Mouse (Mus musculus) forebrain, postnatal 0 days (tissue): ENCODE results near the gene Bcl2. TPM values are rescaled to one million over a fixed set of nuclear protein-coding genes. Genes with fewer than 3 reads are reported as not detected.

Experiments
- ATAC-seq: fragments of 200-750 bp; cut with Nextera tagmentation; 2 replicates; pipeline ENCODE4 v1.8.0; 2017; ENCODE audit warnings: mild to moderate bottlenecking, moderate library complexity
- DNase-seq: peaks from one replicate; pipeline ENCODE4 v3.0.0-alpha.2; 2015
- H3K27ac ChIP-seq: fragments of 300-500 bp; sonication (generic); 2 replicates; pipeline ENCODE4 v1.5.1; 2014; ENCODE audit warnings: low read depth, mild to moderate bottlenecking, antibody characterized with exemption, low read length, moderate library complexity, mixed read lengths
- H3K27me3 ChIP-seq: fragments of 300-500 bp; sonication (generic); 2 replicates; pipeline ENCODE4 v1.6.1; 2014; ENCODE audit warnings: mild to moderate bottlenecking, low read length, mixed read lengths; ENCODE audit not compliant: insufficient read depth
- H3K36me3 ChIP-seq: fragments of 300-500 bp; sonication (generic); 2 replicates; pipeline ENCODE4 v1.6.1; 2014; ENCODE audit warnings: mild to moderate bottlenecking, moderate library complexity; ENCODE audit not compliant: insufficient read depth
- H3K4me1 ChIP-seq: fragments of 300-500 bp; sonication (generic); 2 replicates; pipeline ENCODE4 v1.6.1; 2014; ENCODE audit warnings: antibody characterized with exemption; ENCODE audit not compliant: insufficient read depth
- H3K4me2 ChIP-seq: fragments of 300-500 bp; sonication (generic); 2 replicates; pipeline ENCODE4 v1.6.1; 2014; ENCODE audit warnings: low read depth, mild to moderate bottlenecking, moderate library complexity
- H3K4me3 ChIP-seq: fragments of 300-500 bp; sonication (generic); 2 replicates; pipeline ENCODE4 v1.5.1; 2014; ENCODE audit warnings: low read depth, low read length, mixed read lengths
- H3K9ac ChIP-seq: fragments of 300-500 bp; sonication (generic); 2 replicates; pipeline ENCODE4 v1.6.1; 2014; ENCODE audit warnings: mild to moderate bottlenecking
- H3K9me3 ChIP-seq: fragments of 300-500 bp; sonication (generic); 2 replicates; pipeline ENCODE4 v1.6.1; 2016; ENCODE audit warnings: low read length
- CTCF ChIP-seq: sonication (generic); IDR thresholded peaks from 2 replicates; pipeline ENCODE4 v1.5.1; 2016; ENCODE audit warnings: antibody characterized with exemption, control low read depth, low read depth
- WGBS: fragments of 180-500 bp; shearing (Covaris S2); extraction: QIAGEN DNeasy Blood & Tissue Kit; methylation state at CpG from one replicate; pipeline ENCODE4 v1.1.7; 2014; 5-methylcytosine and 5-hydroxymethylcytosine counted together
- polyA plus RNA-seq: library from polyadenylated mRNA; unstranded; fragments of >200 nt; fragmentation: Nextera tagmentation; extraction: Ambion mirVana; gene quantifications from 2 replicates; pipeline ENCODE4 v1.2.1, GENCODE M21; 2015
- total RNA-seq: library from RNA; depleted of rRNA; stranded (reverse); fragments of >200 nt; gene quantifications from 2 replicates; pipeline ENCODE4 v1.2.3, GENCODE M21; 2014

Bcl2 gene
- total and polyA plus RNA-seq, 2 experiments from 2014 or later = 6.3 to 14.1 TPM

- Histone ChIP-seq H3K9ac (no peak overlapping the region), H3K27ac (no peak overlapping the region), H3K4me2 (no peak overlapping the region), H3K9me3 (no peaks in the 10 kb centered on the region), H3K36me3 (no peaks in the 10 kb centered on the region), H3K27me3 (no peaks in the 10 kb centered on the region), H3K4me1 (no peaks in the 10 kb centered on the region), H3K4me3 (no peak overlapping the region)
- ATAC-seq = no peak
- no peak for TF ChIP-seq CTCF
- DNase-seq = no peak
- WGBS = 95% methylated on average over 6 of the region's 6 CpGs
These were observed 127.3 kb downstream of the Bcl2 start for GRCm38 (mm10) chr1:106586761-106587160.

DNA sequence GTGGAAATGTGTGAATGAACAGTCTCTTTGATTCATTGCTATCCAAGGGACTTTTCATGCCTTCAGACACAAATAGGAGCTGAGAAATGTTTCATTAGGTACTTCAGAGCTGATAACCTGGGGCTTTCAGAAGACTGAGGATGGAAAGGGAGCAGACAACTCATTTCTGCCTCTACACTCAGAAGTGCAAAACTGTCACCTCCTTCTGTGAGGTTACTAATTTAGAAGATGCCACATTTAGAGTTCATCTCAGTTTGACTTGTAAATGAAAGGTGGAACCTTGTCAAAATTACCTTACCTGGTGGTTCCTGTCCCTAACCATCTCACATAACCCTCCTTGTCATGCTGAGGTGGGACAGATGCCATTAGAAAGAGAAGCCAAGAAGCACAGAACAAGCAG lies 128.7 kb downstream of the Bcl2 start:
- no peaks in the 10 kb centered on the region for H3K27me3 ChIP-seq
- ATAC-seq = 0 out of 2 replicates have a peak, but pooled peaks have one; percentile 7
- H3K4me2 ChIP-seq = no peak overlapping the region
- H3K36me3 ChIP-seq = no peaks in the 10 kb centered on the region
- DNase-seq = no peak
- TF ChIP-seq CTCF = no peak
- H3K27ac ChIP-seq = 0 out of 2 replicates have a peak overlapping the region, but pooled peaks have one; percentile 40
- no peaks in the 10 kb centered on the region for H3K9me3 ChIP-seq
- H3K9ac ChIP-seq = no peak overlapping the region
- no peak overlapping the region for H3K4me3 ChIP-seq
- no peaks in the 10 kb centered on the region for H3K4me1 ChIP-seq

DNA sequence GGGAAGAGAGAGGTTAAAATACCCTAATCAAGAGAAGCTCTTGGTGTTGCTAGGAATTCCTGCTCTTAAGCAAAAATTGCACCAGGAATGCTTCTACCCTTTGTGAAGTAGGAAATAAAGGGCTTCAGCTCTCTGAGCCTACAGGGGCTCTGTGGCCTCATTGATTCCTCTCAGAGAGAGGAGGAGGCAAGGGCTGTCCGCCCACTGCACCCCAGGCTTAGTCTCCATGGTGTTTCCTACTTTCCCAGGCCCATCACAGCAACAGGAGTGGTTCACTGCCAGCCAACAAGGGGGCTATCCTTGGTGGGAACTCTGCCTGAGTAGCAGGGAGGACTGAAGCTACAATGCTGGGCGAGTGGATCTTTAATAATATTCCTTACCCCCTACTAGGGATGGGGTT lies 129.2 kb downstream of the Bcl2 start:
- no peak overlapping the region for H3K4me3 ChIP-seq
- H3K9ac ChIP-seq = no peak overlapping the region
- 0 out of 2 replicates have a peak overlapping the region, but pooled peaks have one; percentile 59 for H3K27ac ChIP-seq
- DNase-seq = peak; percentile 41
- no peaks in the 10 kb centered on the region for H3K36me3 ChIP-seq
- no peak overlapping the region for H3K4me2 ChIP-seq
- no peaks in the 10 kb centered on the region for H3K4me1 ChIP-seq
- H3K27me3 ChIP-seq = no peaks in the 10 kb centered on the region
- WGBS = 54% methylated on average over 2 of the region's 2 CpGs
- no peak for TF ChIP-seq CTCF
- no peaks in the 10 kb centered on the region for H3K9me3 ChIP-seq
- peak; percentile 94 for ATAC-seq

- Histone ChIP-seq H3K4me2 (no peak overlapping the region), H3K36me3 (no peaks in the 10 kb centered on the region), H3K9ac (no peak overlapping the region), H3K27ac (peak overlapping the region; percentile 59; the same call in 1 of the 2 replicates), H3K4me1 (no peaks in the 10 kb centered on the region), H3K4me3 (no peak overlapping the region), H3K27me3 (no peaks in the 10 kb centered on the region), H3K9me3 (no peaks in the 10 kb centered on the region)
- 84% methylated on average over 4 of the region's 4 CpGs for WGBS
- no peak for DNase-seq
- no peak for ATAC-seq
- TF ChIP-seq CTCF = no peak
These were observed 129.8 kb downstream of the Bcl2 start for GRCm38 (mm10) chr1:106584273-106584672.

- no peak overlapping the region for H3K4me3 ChIP-seq
- peak overlapping the region; percentile 59 for H3K27ac ChIP-seq
- no peak for TF ChIP-seq CTCF
- no peaks in the 10 kb centered on the region for H3K36me3 ChIP-seq
- no peak; the same call in 1 of the 2 replicates for ATAC-seq
- no peak overlapping the region for H3K9ac ChIP-seq
- DNase-seq = no peak
- no peaks in the 10 kb centered on the region for H3K27me3 ChIP-seq
- no peaks in the 10 kb centered on the region for H3K4me1 ChIP-seq
- H3K4me2 ChIP-seq = no peak overlapping the region
- H3K9me3 ChIP-seq = no peaks in the 10 kb centered on the region
- WGBS = 36% methylated on average over 14 of the region's 14 CpGs
These were observed 130.5 kb downstream of the Bcl2 start for GRCm38 (mm10) chr1:106583245-106584241.

DNA sequence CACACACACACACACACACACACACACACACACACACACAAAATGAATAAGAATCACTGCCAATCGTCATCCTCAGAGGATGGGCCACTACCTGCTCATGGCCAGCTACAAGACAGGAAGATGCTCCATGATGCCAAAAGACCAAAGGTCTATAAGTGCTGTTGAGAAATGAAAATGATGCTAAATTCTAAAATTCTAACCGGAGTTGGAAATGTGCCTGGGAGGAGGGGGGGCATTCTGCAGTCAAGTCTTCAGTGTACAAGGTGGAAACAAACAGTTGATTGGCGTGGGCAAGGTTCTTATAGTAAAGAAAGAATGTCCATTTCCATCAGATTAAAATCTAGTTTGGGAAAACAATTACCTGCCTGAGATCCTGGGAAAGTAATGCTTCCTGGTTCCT lies 131.3 kb downstream of the Bcl2 start:
- no peak overlapping the region for H3K4me2 ChIP-seq
- 0 out of 2 replicates have a peak overlapping the region, but pooled peaks have one; percentile 59 for H3K27ac ChIP-seq
- no peaks in the 10 kb centered on the region for H3K27me3 ChIP-seq
- no peaks in the 10 kb centered on the region for H3K4me1 ChIP-seq
- no peaks in the 10 kb centered on the region for H3K9me3 ChIP-seq
- H3K9ac ChIP-seq = no peak overlapping the region
- H3K4me3 ChIP-seq = no peak overlapping the region
- H3K36me3 ChIP-seq = no peaks in the 10 kb centered on the region
- WGBS = 63% methylated on average over 3 of the region's 3 CpGs
- ATAC-seq = no peak
- no peak for DNase-seq
- TF ChIP-seq CTCF = no peak

DNA sequence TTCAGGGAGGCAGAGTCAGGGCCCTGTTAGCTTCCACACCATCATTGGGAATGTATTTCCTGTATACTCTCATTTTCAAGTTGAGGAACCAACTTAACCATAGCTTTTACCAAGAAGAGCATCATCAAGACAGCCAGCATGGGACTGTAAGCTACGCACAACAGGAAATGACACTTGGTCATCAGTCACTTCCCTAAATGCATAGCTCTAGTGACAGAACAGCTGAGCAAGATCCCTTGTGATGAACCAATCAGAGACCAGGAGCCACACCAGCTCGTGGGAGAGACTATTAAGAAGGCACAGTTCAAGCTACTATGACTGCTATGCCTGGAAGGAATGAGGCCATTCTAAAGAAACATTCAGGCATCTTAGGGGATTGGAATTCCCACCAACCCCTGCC lies 132.3 kb downstream of the Bcl2 start:
- Histone ChIP-seq H3K4me2 (no peak overlapping the region), H3K4me3 (no peak overlapping the region), H3K4me1 (no peaks in the 10 kb centered on the region), H3K36me3 (no peaks in the 10 kb centered on the region), H3K9me3 (no peaks in the 10 kb centered on the region), H3K27me3 (no peaks in the 10 kb centered on the region), H3K27ac (no peak overlapping the region), H3K9ac (no peak overlapping the region)
- ATAC-seq (no peak), DNase-seq (no peak)
- no peak for TF ChIP-seq CTCF
- 76% methylated on average over 2 of the region's 2 CpGs for WGBS
